ENCODE assay signal across 10 mouse cellular contexts in genomic region chr4:153439031-153439430, GRCm38 (mm10). TPM values are rescaled to one million over a fixed set of nuclear protein-coding genes. Genes with fewer than 3 reads are reported as not detected.
DNase-seq lines count a peak whose midpoint lies in the region; ATAC-seq and TF ChIP-seq lines count a peak whose summit lies in the region.
"Had no signal": no experiment of that assay in that cellular context is flagged by ENCODE, and none has a peak within 500 bp of the region (broad histone marks: within the 10 kb centered on the region; RNA-seq: fewer than 3 reads in every experiment).

No protein-coding gene starts in this region.

- no peak overlapping the region for H3K4me3 ChIP-seq in hindbrain, embryonic 10.5 days
- no peak overlapping the region for H3K4me3 ChIP-seq in hindbrain, embryonic 12.5 days
- H3K4me3 ChIP-seq in stomach, postnatal 0 days (ENCODE audit: low read depth, low read length): no peak overlapping the region
- H3K4me3 ChIP-seq: heart, adult 2 months had no signal

- H3K9ac ChIP-seq in hindbrain, embryonic 12.5 days: no peak overlapping the region; the same call in 1 of the 2 replicates
- H3K9ac ChIP-seq in stomach, postnatal 0 days (ENCODE audit: low read length): no peak overlapping the region

- H3K9me3 ChIP-seq in hindbrain, embryonic 10.5 days: no peaks in the 10 kb centered on the region
- no peaks in the 10 kb centered on the region for H3K9me3 ChIP-seq in hindbrain, embryonic 12.5 days (replicated peaks)
- no peaks in the 10 kb centered on the region for H3K9me3 ChIP-seq in stomach, postnatal 0 days (ENCODE audit: control insufficient read depth, low read length)

- H3K4me1 ChIP-seq in hindbrain, embryonic 10.5 days (replicated peaks): peaks cover 46% of the 10 kb centered on the region
- peaks cover 24% of the 10 kb centered on the region for H3K4me1 ChIP-seq in hindbrain, embryonic 12.5 days
- H3K4me1 ChIP-seq in stomach, postnatal 0 days (replicated peaks; ENCODE audit: control insufficient read depth, insufficient read depth): no peaks in the 10 kb centered on the region

- 59% methylated on average over 12 of the region's 12 CpGs for WGBS in hindbrain, embryonic 10.5 days
- 46% methylated on average over 12 of the region's 12 CpGs for WGBS in hindbrain, embryonic 12.5 days
- 78% methylated on average over 12 of the region's 12 CpGs for WGBS in stomach, postnatal 0 days

- no peak for TF ChIP-seq CTCF in stomach, postnatal 0 days (IDR thresholded peaks at IDR 0.05; ENCODE audit: low read depth)

- DNase-seq in hindbrain, embryonic 10.5 days (ENCODE audit: low spot score): no peak
- peak; percentile 87 to 91 for DNase-seq in frontal cortex, postnatal 36 days (ENCODE audit: low spot score in 2 of 2)
- DNase-seq in left cerebral cortex, adult 11 months (ENCODE audit: low spot score): peak; percentile 77
- peak; percentile 93 for DNase-seq in right cerebral cortex, adult 18-20 months
- DNase-seq in stomach, postnatal 0 days (ENCODE audit: low spot score): no peak
- DNase-seq in adrenal gland, adult 8-10 months: no peak
- DNase-seq in adrenal gland, adult 18-20 months (ENCODE audit: low spot score in 2 of 2): no peak
- DNase-seq: heart, adult 2 months had no signal

- ATAC-seq in hindbrain, embryonic 12.5 days (ENCODE audit: low FRiP score): no peak
- no peak for ATAC-seq in stomach, postnatal 0 days (ENCODE audit: low FRiP score, low TSS enrichment)
- ATAC-seq: lung, postnatal 0 days had no signal

- H3K27ac ChIP-seq in hindbrain, embryonic 10.5 days: peak overlapping the region; percentile 59
- no peak overlapping the region for H3K27ac ChIP-seq in hindbrain, embryonic 12.5 days
- no peak overlapping the region for H3K27ac ChIP-seq in stomach, postnatal 0 days (replicated peaks)
- H3K27ac ChIP-seq: heart, adult 2 months had no signal

- no peak for TF ChIP-seq EP300 in stomach, postnatal 0 days (optimal IDR thresholded peaks at IDR 0.05)

- no peaks in the 10 kb centered on the region; the same call in 1 of the 2 replicates for H3K27me3 ChIP-seq in hindbrain, embryonic 10.5 days (ENCODE audit: insufficient read depth, poor library complexity, severe bottlenecking)
- no peaks in the 10 kb centered on the region for H3K27me3 ChIP-seq in hindbrain, embryonic 12.5 days
- no peaks in the 10 kb centered on the region for H3K27me3 ChIP-seq in stomach, postnatal 0 days (ENCODE audit: control insufficient read depth, insufficient read depth, low read length)

- H3K4me2 ChIP-seq in hindbrain, embryonic 12.5 days (replicated peaks): no peak overlapping the region
- no peak overlapping the region for H3K4me2 ChIP-seq in stomach, postnatal 0 days (replicated peaks; ENCODE audit: low read depth)

- no peaks in the 10 kb centered on the region for H3K36me3 ChIP-seq in hindbrain, embryonic 10.5 days
- no peaks in the 10 kb centered on the region for H3K36me3 ChIP-seq in hindbrain, embryonic 12.5 days
- H3K36me3 ChIP-seq in stomach, postnatal 0 days (ENCODE audit: control insufficient read depth, insufficient read depth, low read length): no peaks in the 10 kb centered on the region

RNA-seq across cellular contexts. Expression of gene Ajap1, which starts 43.6 kb away (rescaled TPM):
- polyA plus RNA-seq in hindbrain, embryonic 10.5 days (2016; fragmentation: Nextera tagmentation; extraction: Ambion mirVana): 2.6 and 3.5 TPM in 2 replicates
- 4.6 and 6.3 TPM in 2 replicates for polyA plus RNA-seq in hindbrain, embryonic 12.5 days (2016; fragmentation: Nextera tagmentation; extraction: Ambion mirVana)
- 0.24 and 0.33 TPM in 2 replicates for polyA plus RNA-seq in stomach, postnatal 0 days (2015; fragmentation: Nextera tagmentation; extraction: Ambion mirVana)
- 1 to 10 TPM; 1.2 to 9.5 (median 5.1) TPM for total RNA-seq in adrenal gland, adult 8-10 months (2022)
- 1 to 10 TPM in 1 of 2 experiments, under 1 TPM in 1; 0.29 to 7.5 TPM for total RNA-seq in adrenal gland, adult 18-20 months (2021)
- polyA plus RNA-seq: heart, adult 2 months had no signal

Comparison
In these comparisons a context has a peak if more than half of its experiments do, and no peak if none do; other contexts are left out.
1. DNase-seq: peak in frontal cortex, postnatal 36 days (2 of 2), left cerebral cortex, adult 11 months (single experiment) and right cerebral cortex, adult 18-20 months (single experiment); none in hindbrain, embryonic 10.5 days (single experiment), stomach, postnatal 0 days (single experiment), adrenal gland, adult 8-10 months (single experiment) and adrenal gland, adult 18-20 months (0 of 2).